Mouse (Mus musculus) E14TG2a.4 (cell line): ENCODE results near the gene Kel.

ENCODE experiments used
- H3K27me3 ChIP-seq: 2 replicates; pipeline ENCODE4 v1.6.1; 2014; ENCODE audit warnings: low read length, control low read depth; ENCODE audit not compliant: insufficient read depth
- H3K36me3 ChIP-seq: 2 replicates; pipeline ENCODE4 v1.6.1; 2014; ENCODE audit warnings: low read length, control low read depth; ENCODE audit not compliant: insufficient read depth
- H3K4me1 ChIP-seq: replicated peaks from 2 replicates; pipeline ENCODE4 v1.6.1; 2014; ENCODE audit warnings: low read depth, low read length, control low read depth
- H3K4me3 ChIP-seq: replicated peaks from 2 replicates; pipeline ENCODE4 v1.5.1; 2014; ENCODE audit warnings: mild to moderate bottlenecking, low read length
- H3K9me3 ChIP-seq: 2 replicates; pipeline ENCODE4 v1.6.1; 2014; ENCODE audit warnings: low read length, control low read depth
- CTCF ChIP-seq: conservative IDR thresholded peaks from 2 replicates; pipeline ENCODE4 v1.5.1; 2014; ENCODE audit warnings: low read length
- NANOG ChIP-seq: IDR thresholded peaks from 2 replicates; pipeline ENCODE4 v1.6.1; 2014; ENCODE audit warnings: borderline replicate concordance, low read length, mixed read lengths
- POU5F1 ChIP-seq: IDR thresholded peaks from 2 replicates; pipeline ENCODE4 v1.6.1; 2014; ENCODE audit warnings: low read length, borderline replicate concordance

Gene Kel

DNA sequence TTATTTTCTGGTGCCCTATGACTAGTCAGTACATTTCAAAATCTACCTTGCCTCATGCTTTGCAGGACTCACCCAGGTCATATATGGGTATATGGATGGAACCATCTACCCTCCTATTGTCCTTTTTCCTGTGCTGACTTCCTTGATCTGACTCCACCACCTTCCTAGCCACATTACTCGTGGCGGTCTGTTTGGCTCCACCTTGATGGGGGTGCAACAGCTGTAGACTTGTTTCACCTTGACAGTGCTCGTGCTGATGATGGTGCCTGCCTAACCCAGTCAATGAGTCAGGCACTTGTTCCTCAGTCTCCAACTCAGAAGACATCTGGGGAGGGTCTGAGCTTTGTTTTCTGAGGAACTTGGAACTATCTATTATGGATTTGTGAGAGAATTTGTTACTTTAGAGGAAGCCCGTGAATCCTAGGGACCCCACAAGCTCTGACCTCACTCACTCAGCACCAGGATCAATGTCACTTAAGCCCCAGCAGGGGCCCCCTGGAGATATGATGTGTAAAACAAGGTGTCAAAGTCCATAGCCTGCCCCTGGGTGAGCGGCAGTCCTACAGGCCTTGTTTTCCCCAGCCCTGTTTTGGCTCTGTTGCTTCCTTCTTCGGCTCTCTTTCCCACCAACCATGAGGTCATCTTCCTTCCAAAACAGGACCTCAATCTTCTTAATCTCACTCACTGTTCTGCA, 62.8 kb downstream of the Kel start:
- no peaks in the 10 kb centered on the region for H3K4me1 ChIP-seq
- TF ChIP-seq NANOG (no peak), CTCF (no peak)
- no peaks in the 10 kb centered on the region for H3K27me3 ChIP-seq
- H3K36me3 ChIP-seq = no peaks in the 10 kb centered on the region
- H3K9me3 ChIP-seq = no peaks in the 10 kb centered on the region
- H3K4me3 ChIP-seq = no peak overlapping the region

DNA sequence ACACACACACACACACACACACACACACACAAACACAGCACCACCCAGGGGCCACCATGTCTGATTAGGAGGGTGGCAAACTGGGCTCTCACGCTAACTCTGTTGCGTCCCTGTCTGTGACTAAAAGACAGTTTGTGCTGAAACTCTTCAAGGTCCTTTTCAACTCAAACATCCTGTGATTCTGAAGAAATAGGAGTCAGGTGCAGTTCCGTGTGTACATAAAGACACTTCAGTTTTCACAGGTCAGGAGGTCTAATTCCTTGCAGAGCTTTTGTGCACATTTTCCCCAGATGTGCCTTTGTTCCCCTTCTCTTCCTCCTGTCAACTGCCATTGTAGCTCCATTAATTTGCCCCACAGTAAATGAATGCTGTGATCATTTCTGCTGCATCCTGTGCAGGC, 63.7 kb downstream of the Kel start:
- Histone ChIP-seq H3K36me3 (no peaks in the 10 kb centered on the region), H3K27me3 (no peaks in the 10 kb centered on the region), H3K4me3 (no peak overlapping the region), H3K4me1 (no peaks in the 10 kb centered on the region), H3K9me3 (no peaks in the 10 kb centered on the region)
- TF ChIP-seq CTCF = no peak
- no peak for TF ChIP-seq NANOG
- TF ChIP-seq POU5F1 = no peak

DNA sequence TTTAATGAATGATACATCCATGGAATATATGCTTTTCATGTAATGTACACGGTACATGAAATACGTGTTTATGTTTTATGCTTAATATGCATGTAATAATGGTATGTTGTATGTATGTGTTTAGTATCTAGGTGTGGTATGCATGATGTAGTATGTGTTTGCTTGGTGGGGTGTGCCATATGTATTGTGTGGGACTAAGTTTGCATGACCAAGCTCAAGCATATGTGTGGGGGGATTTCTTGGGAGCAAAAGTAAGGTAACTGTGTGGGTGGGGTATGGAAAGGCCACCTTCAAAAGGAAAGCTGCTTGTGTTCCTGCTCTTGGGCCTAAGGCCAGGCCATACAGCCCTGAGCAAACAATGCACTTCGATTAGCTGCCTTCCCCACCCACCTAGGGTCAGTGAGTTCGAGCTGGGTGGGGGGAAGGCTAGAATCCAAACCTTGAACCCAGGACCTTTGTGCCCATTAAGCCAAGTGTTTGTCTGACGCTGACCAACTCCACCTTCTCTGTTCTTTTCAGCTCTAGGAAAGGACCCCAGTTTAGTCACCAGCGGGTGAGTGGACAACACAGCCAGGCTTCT, 66.1 kb downstream of the Kel start:
- TF ChIP-seq POU5F1 (no peak), NANOG (no peak), CTCF (no peak)
- no peaks in the 10 kb centered on the region for H3K9me3 ChIP-seq
- no peaks in the 10 kb centered on the region for H3K36me3 ChIP-seq
- no peak overlapping the region for H3K4me3 ChIP-seq
- H3K4me1 ChIP-seq = no peaks in the 10 kb centered on the region
- no peaks in the 10 kb centered on the region for H3K27me3 ChIP-seq

DNA sequence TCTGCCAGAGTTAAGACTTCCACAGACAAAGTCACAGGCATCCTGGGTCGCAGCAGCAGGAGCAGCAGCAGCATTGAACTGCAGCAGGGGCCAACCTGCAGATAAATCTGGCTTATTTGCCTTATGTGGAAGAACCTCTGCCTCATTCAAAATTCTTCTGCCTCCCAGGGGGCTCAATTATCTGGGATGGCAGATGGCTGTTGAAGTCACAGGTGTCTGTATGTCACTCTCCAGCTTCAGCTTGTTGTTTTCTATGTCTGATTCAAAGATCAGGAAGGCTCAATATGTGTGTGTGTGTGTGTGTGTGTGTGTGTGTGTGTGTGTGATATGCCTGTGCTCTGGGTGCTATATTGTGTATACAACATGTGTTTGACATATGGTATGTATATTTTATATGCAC, 66.7 kb downstream of the Kel start:
- TF ChIP-seq CTCF (no peak), NANOG (no peak), POU5F1 (no peak)
- Histone ChIP-seq H3K27me3 (no peaks in the 10 kb centered on the region), H3K36me3 (no peaks in the 10 kb centered on the region), H3K9me3 (no peaks in the 10 kb centered on the region), H3K4me1 (no peaks in the 10 kb centered on the region), H3K4me3 (no peak overlapping the region)
